Mouse (Mus musculus) intestine, postnatal 0 days (tissue): ENCODE data around the gene Amot. TPM values are rescaled to one million over a fixed set of nuclear protein-coding genes. Genes with fewer than 3 reads are reported as not detected.

Source experiments
- ATAC-seq: fragments of 200-750 bp; cut with Nextera tagmentation; 2 replicates; pipeline ENCODE4 v1.8.0; 2017; ENCODE audit warnings: mild to moderate bottlenecking, moderate TSS enrichment, moderate library complexity
- H3K27ac ChIP-seq: fragments of 300-500 bp; sonication (generic); 2 replicates; pipeline ENCODE4 v1.5.1; 2014; ENCODE audit warnings: mild to moderate bottlenecking, low read depth, low read length, moderate library complexity
- H3K27me3 ChIP-seq: fragments of 300-500 bp; sonication (generic); replicated peaks from 2 replicates; pipeline ENCODE4 v1.6.1; 2014; ENCODE audit warnings: low read length, mixed read lengths; ENCODE audit not compliant: control insufficient read depth, insufficient read depth
- H3K36me3 ChIP-seq: fragments of 300-500 bp; sonication (generic); 2 replicates; pipeline ENCODE4 v1.6.1; 2014; ENCODE audit warnings: mild to moderate bottlenecking, moderate library complexity; ENCODE audit not compliant: control insufficient read depth, insufficient read depth
- H3K4me1 ChIP-seq: fragments of 300-500 bp; sonication (generic); replicated peaks from 2 replicates; pipeline ENCODE4 v1.6.1; 2014; ENCODE audit warnings: antibody characterized with exemption, low read length, mixed read lengths; ENCODE audit not compliant: control insufficient read depth, insufficient read depth
- H3K4me2 ChIP-seq: fragments of 300-500 bp; sonication (generic); replicated peaks from 2 replicates; pipeline ENCODE4 v1.6.1; 2014; ENCODE audit warnings: low read depth, mild to moderate bottlenecking, moderate library complexity
- H3K4me3 ChIP-seq: fragments of 300-500 bp; sonication (generic); 2 replicates; pipeline ENCODE4 v1.5.1; 2014; ENCODE audit warnings: low read depth, low read length
- H3K9ac ChIP-seq: fragments of 300-500 bp; sonication (generic); 2 replicates; pipeline ENCODE4 v1.6.1; 2014; ENCODE audit warnings: mild to moderate bottlenecking, low read depth, low read length
- H3K9me3 ChIP-seq: fragments of 300-500 bp; sonication (generic); 2 replicates; pipeline ENCODE4 v1.6.1; 2016; ENCODE audit warnings: mixed run types; ENCODE audit not compliant: control insufficient read depth
- CTCF ChIP-seq: sonication (generic); IDR thresholded peaks from 2 replicates; pipeline ENCODE4 v1.5.1; 2016; ENCODE audit warnings: low read depth, mild to moderate bottlenecking, control low read depth, antibody characterized with exemption, moderate library complexity
- WGBS: fragments of 180-500 bp; shearing (Covaris S2); extraction: QIAGEN DNeasy Blood & Tissue Kit; methylation state at CpG from one replicate; pipeline ENCODE4 v1.1.7; 2014; 5-methylcytosine and 5-hydroxymethylcytosine counted together
- polyA plus RNA-seq: library from polyadenylated mRNA; unstranded; fragments of >200 nt; fragmentation: Nextera tagmentation; extraction: Ambion mirVana; gene quantifications from 2 replicates; pipeline ENCODE4 v1.2.1, GENCODE M21; 2015

Amot gene
- polyA plus RNA-seq, 1 experiment from 2014 or later = 6.3 TPM

- no peak for TF ChIP-seq CTCF
- no peak overlapping the region for H3K4me2 ChIP-seq
- H3K36me3 ChIP-seq = no peaks in the 10 kb centered on the region
- no peak overlapping the region for H3K27ac ChIP-seq
- no peaks in the 10 kb centered on the region for H3K9me3 ChIP-seq
- no peaks in the 10 kb centered on the region for H3K27me3 ChIP-seq
- WGBS = 88% methylated on average over 2 of the region's 2 CpGs
- H3K9ac ChIP-seq = no peak overlapping the region
- no peak for ATAC-seq
- H3K4me1 ChIP-seq = no peaks in the 10 kb centered on the region
- H3K4me3 ChIP-seq = no peak overlapping the region
These were observed 41.5 kb downstream of the Amot start for GRCm38 (mm10) chrX:145463524-145463923.

GRCm38 (mm10) chrX:145461339-145461738 is 43.6 kb downstream of the Amot start:
- no peak overlapping the region for H3K4me3 ChIP-seq
- H3K9ac ChIP-seq = no peak overlapping the region
- H3K27me3 ChIP-seq = no peaks in the 10 kb centered on the region
- TF ChIP-seq CTCF = no peak
- no peak overlapping the region for H3K4me2 ChIP-seq
- no peaks in the 10 kb centered on the region for H3K9me3 ChIP-seq
- no peaks in the 10 kb centered on the region for H3K36me3 ChIP-seq
- no peaks in the 10 kb centered on the region for H3K4me1 ChIP-seq
- no peak overlapping the region for H3K27ac ChIP-seq
- ATAC-seq = no peak
- 56% methylated on average over 3 of the region's 3 CpGs for WGBS

- Histone ChIP-seq H3K36me3 (0 out of 2 replicates have a peak, but pooled peaks cover under 1% of the 10 kb centered on the region), H3K27me3 (no peaks in the 10 kb centered on the region), H3K4me3 (no peak overlapping the region), H3K9ac (no peak overlapping the region), H3K9me3 (no peaks in the 10 kb centered on the region), H3K4me2 (peak overlapping the region; percentile 25; the same call in 1 of the 2 replicates), H3K27ac (no peak overlapping the region), H3K4me1 (no peaks in the 10 kb centered on the region)
- no peak for TF ChIP-seq CTCF
- WGBS = 57% methylated on average over 4 of the region's 4 CpGs
- no peak for ATAC-seq
These were observed 48.7 kb downstream of the Amot start for GRCm38 (mm10) chrX:145456251-145456650.

GRCm38 (mm10) chrX:145455629-145456028 is 49.4 kb downstream of the Amot start:
- H3K27ac ChIP-seq = no peak overlapping the region
- WGBS = 59% methylated on average over 6 of the region's 6 CpGs
- H3K9ac ChIP-seq = no peak overlapping the region
- H3K4me3 ChIP-seq = no peak overlapping the region
- no peaks in the 10 kb centered on the region for H3K9me3 ChIP-seq
- H3K27me3 ChIP-seq = no peaks in the 10 kb centered on the region
- peak overlapping the region; percentile 25 for H3K4me2 ChIP-seq
- 0 out of 2 replicates have a peak, but pooled peaks cover 7% of the 10 kb centered on the region for H3K36me3 ChIP-seq
- no peak for TF ChIP-seq CTCF
- H3K4me1 ChIP-seq = no peaks in the 10 kb centered on the region
- 0 out of 2 replicates have a peak, but pooled peaks have one; percentile 38 for ATAC-seq

- ATAC-seq = no peak
- peak overlapping the region; percentile 7; the same call in 1 of the 2 replicates for H3K27ac ChIP-seq
These were observed 50.2 kb downstream of the Amot start for GRCm38 (mm10) chrX:145454828-145455227.

GRCm38 (mm10) chrX:145441526-145441925 is 63.5 kb downstream of the Amot start:
- WGBS = 50% methylated on average over 2 of the region's 2 CpGs
- ATAC-seq = peak; percentile 59
- H3K4me1 ChIP-seq = no peaks in the 10 kb centered on the region
- H3K9me3 ChIP-seq = no peaks in the 10 kb centered on the region
- H3K27ac ChIP-seq = no peak overlapping the region
- no peaks in the 10 kb centered on the region for H3K27me3 ChIP-seq
- no peak overlapping the region for H3K4me3 ChIP-seq
- TF ChIP-seq CTCF = no peak
- H3K9ac ChIP-seq = no peak overlapping the region
- H3K4me2 ChIP-seq = no peak overlapping the region
- H3K36me3 ChIP-seq = no peaks in the 10 kb centered on the region

More at GRCm38 (mm10) chrX:145454828-145455227, 50.2 kb downstream of the Amot start:
- WGBS = 61% methylated on average over 4 of the region's 4 CpGs
- Histone ChIP-seq H3K36me3 (0 out of 2 replicates have a peak, but pooled peaks cover 12% of the 10 kb centered on the region), H3K9me3 (no peaks in the 10 kb centered on the region), H3K4me2 (no peak overlapping the region), H3K4me1 (no peaks in the 10 kb centered on the region), H3K27me3 (no peaks in the 10 kb centered on the region), H3K4me3 (no peak overlapping the region), H3K9ac (no peak overlapping the region)
- TF ChIP-seq CTCF = no peak

GRCm38 (mm10) chrX:145433652-145434051 is 71.3 kb downstream of the Amot start:
- H3K9ac ChIP-seq = no peak overlapping the region
- H3K36me3 ChIP-seq = no peaks in the 10 kb centered on the region
- no peaks in the 10 kb centered on the region for H3K27me3 ChIP-seq
- no peak overlapping the region for H3K27ac ChIP-seq
- TF ChIP-seq CTCF = no peak
- no peaks in the 10 kb centered on the region for H3K9me3 ChIP-seq
- 73% methylated on average over 4 of the region's 4 CpGs for WGBS
- H3K4me1 ChIP-seq = no peaks in the 10 kb centered on the region
- H3K4me3 ChIP-seq = no peak overlapping the region
- H3K4me2 ChIP-seq = no peak overlapping the region
- ATAC-seq = no peak
